Mouse (Mus musculus): ENCODE results near the gene Hspa5.

GRCm38 (mm10) chr2:34804172-34804571, 32.4 kb downstream of the Hspa5 start:
- no peak for TF ChIP-seq CTCF (IDR thresholded peaks at IDR 0.05; ENCODE audit: control insufficient read depth, insufficient read depth, insufficient read length)
- no peak for TF ChIP-seq MYOD1 (IDR thresholded peaks at IDR 0.05; ENCODE audit: control insufficient read depth, insufficient read length, low read depth)
- TF ChIP-seq MAX (IDR thresholded peaks at IDR 0.05), result no peak
- TF ChIP-seq FOSL1 (IDR thresholded peaks at IDR 0.05; ENCODE audit: insufficient read depth, low read length, poor library complexity, severe bottlenecking), result no peak
